Mouse (Mus musculus) ES-Bruce4 (cell line): ENCODE data around the gene Odaph.

Experiments
- CTCF ChIP-seq: IDR thresholded peaks from one replicate; pipeline ENCODE4 v1.8.1; 2011; ENCODE audit warnings: low read depth, low read length
- POLR2A ChIP-seq: IDR thresholded peaks from one replicate; pipeline ENCODE4 v1.8.1; 2011; ENCODE audit warnings: low read length; ENCODE audit not compliant: insufficient read depth

- TF ChIP-seq CTCF: no peak
- TF ChIP-seq POLR2A: no peak
Observed at GRCm38 (mm10) chr5:91987799-91988198, 524 bp downstream of the Odaph start.
